Mouse (Mus musculus) hindbrain, postnatal 0 days (tissue): Measurements from ENCODE around the gene Pccb. TPM values are rescaled to one million over a fixed set of nuclear protein-coding genes. Genes with fewer than 3 reads are reported as not detected.

ENCODE experiments used
- ATAC-seq: fragments of 200-750 bp; cut with Nextera tagmentation; 2 replicates; pipeline ENCODE4 v1.8.0; 2017; ENCODE audit warnings: mild to moderate bottlenecking, moderate TSS enrichment, moderate library complexity
- DNase-seq: peaks from one replicate; pipeline ENCODE4 v3.0.0-alpha.2; 2015; ENCODE audit warnings: low spot score
- H3K27ac ChIP-seq: fragments of 300-500 bp; sonication (generic); 2 replicates; pipeline ENCODE4 v1.5.1; 2014; ENCODE audit warnings: mild to moderate bottlenecking
- H3K27me3 ChIP-seq: fragments of 300-500 bp; sonication (generic); 2 replicates; pipeline ENCODE4 v1.6.1; 2014; ENCODE audit warnings: low read length, mixed read lengths; ENCODE audit not compliant: insufficient read depth
- H3K36me3 ChIP-seq: fragments of 300-500 bp; sonication (generic); 2 replicates; pipeline ENCODE4 v1.6.1; 2014; ENCODE audit warnings: low read length, mixed read lengths; ENCODE audit not compliant: insufficient read depth
- H3K4me1 ChIP-seq: fragments of 300-500 bp; sonication (generic); 2 replicates; pipeline ENCODE4 v1.6.1; 2014; ENCODE audit warnings: antibody characterized with exemption, low read length, mixed read lengths; ENCODE audit not compliant: insufficient read depth
- H3K4me2 ChIP-seq: fragments of 300-500 bp; sonication (generic); 2 replicates; pipeline ENCODE4 v1.6.1; 2014; ENCODE audit warnings: low read depth, mild to moderate bottlenecking, low read length, moderate library complexity, mixed read lengths
- H3K4me3 ChIP-seq: fragments of 300-500 bp; sonication (generic); 2 replicates; pipeline ENCODE4 v1.5.1; 2014; ENCODE audit warnings: low read length
- H3K9ac ChIP-seq: fragments of 300-500 bp; sonication (generic); replicated peaks from 2 replicates; pipeline ENCODE4 v1.6.1; 2014; ENCODE audit warnings: mild to moderate bottlenecking, low read length, moderate library complexity, mixed read lengths
- H3K9me3 ChIP-seq: fragments of 300-500 bp; sonication (generic); 2 replicates; pipeline ENCODE4 v1.6.1; 2016; ENCODE audit warnings: low read length, mixed read lengths
- CTCF ChIP-seq: IDR thresholded peaks from 2 replicates; pipeline ENCODE4 v1.5.1; 2016; ENCODE audit warnings: antibody characterized with exemption, control low read depth, low read depth
- WGBS: fragments of 180-500 bp; shearing (Covaris S2); extraction: QIAGEN DNeasy Blood & Tissue Kit; methylation state at CpG from one replicate; pipeline ENCODE4 v1.1.7; 2014; 5-methylcytosine and 5-hydroxymethylcytosine counted together
- polyA plus RNA-seq: library from polyadenylated mRNA; unstranded; fragments of >200 nt; fragmentation: Nextera tagmentation; extraction: Ambion mirVana; gene quantifications from 2 replicates; pipeline ENCODE4 v1.2.1, GENCODE M21; 2015
- total RNA-seq: library from RNA; depleted of rRNA; stranded (reverse); fragments of >200 nt; gene quantifications from 2 replicates; pipeline ENCODE4 v1.2.3, GENCODE M21; 2014

The Pccb gene
- total and polyA plus RNA-seq, 2 experiments from 2014 or later: 33.1 to 56.9 TPM

GRCm38 (mm10) chr9:100991321-100991720, 43.4 kb downstream of the Pccb start:
- ATAC-seq: no peak
- no peak for DNase-seq
- H3K4me3 ChIP-seq: no peak overlapping the region
- 89% methylated on average over 2 of the region's 2 CpGs for WGBS
- H3K27me3 ChIP-seq: no peaks in the 10 kb centered on the region
- H3K27ac ChIP-seq: no peak overlapping the region
- H3K4me2 ChIP-seq: no peak overlapping the region
- TF ChIP-seq CTCF: no peak
- no peaks in the 10 kb centered on the region for H3K4me1 ChIP-seq
- peaks cover 8% of the 10 kb centered on the region; the same call in 1 of the 2 replicates for H3K36me3 ChIP-seq
- H3K9ac ChIP-seq: no peak overlapping the region
- no peaks in the 10 kb centered on the region for H3K9me3 ChIP-seq

- WGBS: 90% methylated on average over 5 of the region's 5 CpGs
- ATAC-seq (no peak), DNase-seq (no peak)
Measured at GRCm38 (mm10) chr9:100990609-100991008, 44.1 kb downstream of the Pccb start.

GRCm38 (mm10) chr9:100987850-100988249, 46.8 kb downstream of the Pccb start:
- TF ChIP-seq CTCF: no peak
- no peak overlapping the region for H3K9ac ChIP-seq
- H3K27me3 ChIP-seq: no peaks in the 10 kb centered on the region
- no peak overlapping the region for H3K4me3 ChIP-seq
- peaks cover 17% of the 10 kb centered on the region; the same call in 1 of the 2 replicates for H3K36me3 ChIP-seq
- no peaks in the 10 kb centered on the region for H3K4me1 ChIP-seq
- ATAC-seq (no peak), DNase-seq (no peak)
- H3K4me2 ChIP-seq: no peak overlapping the region
- no peak overlapping the region for H3K27ac ChIP-seq
- WGBS: 93% methylated on average over 3 of the region's 3 CpGs
- no peaks in the 10 kb centered on the region for H3K9me3 ChIP-seq

More at GRCm38 (mm10) chr9:100990609-100991008, 44.1 kb downstream of the Pccb start:
- Histone ChIP-seq H3K9ac (no peak overlapping the region), H3K36me3 (peaks cover 11% of the 10 kb centered on the region; the same call in 1 of the 2 replicates), H3K27me3 (no peaks in the 10 kb centered on the region), H3K27ac (no peak overlapping the region), H3K4me2 (no peak overlapping the region), H3K4me1 (no peaks in the 10 kb centered on the region), H3K9me3 (no peaks in the 10 kb centered on the region), H3K4me3 (no peak overlapping the region)
- TF ChIP-seq CTCF: no peak

- H3K36me3 ChIP-seq: peaks cover 17% of the 10 kb centered on the region; the same call in 1 of the 2 replicates
- no peaks in the 10 kb centered on the region for H3K9me3 ChIP-seq
- H3K27ac ChIP-seq: no peak overlapping the region
- H3K9ac ChIP-seq: no peak overlapping the region
- H3K27me3 ChIP-seq: no peaks in the 10 kb centered on the region
- ATAC-seq (no peak), DNase-seq (no peak)
- no peaks in the 10 kb centered on the region for H3K4me1 ChIP-seq
- 95% methylated on average over 5 of the region's 5 CpGs for WGBS
- no peak for TF ChIP-seq CTCF
- no peak overlapping the region for H3K4me2 ChIP-seq
- H3K4me3 ChIP-seq: no peak overlapping the region
Measured at GRCm38 (mm10) chr9:100987006-100987405, 47.7 kb downstream of the Pccb start.

DNA sequence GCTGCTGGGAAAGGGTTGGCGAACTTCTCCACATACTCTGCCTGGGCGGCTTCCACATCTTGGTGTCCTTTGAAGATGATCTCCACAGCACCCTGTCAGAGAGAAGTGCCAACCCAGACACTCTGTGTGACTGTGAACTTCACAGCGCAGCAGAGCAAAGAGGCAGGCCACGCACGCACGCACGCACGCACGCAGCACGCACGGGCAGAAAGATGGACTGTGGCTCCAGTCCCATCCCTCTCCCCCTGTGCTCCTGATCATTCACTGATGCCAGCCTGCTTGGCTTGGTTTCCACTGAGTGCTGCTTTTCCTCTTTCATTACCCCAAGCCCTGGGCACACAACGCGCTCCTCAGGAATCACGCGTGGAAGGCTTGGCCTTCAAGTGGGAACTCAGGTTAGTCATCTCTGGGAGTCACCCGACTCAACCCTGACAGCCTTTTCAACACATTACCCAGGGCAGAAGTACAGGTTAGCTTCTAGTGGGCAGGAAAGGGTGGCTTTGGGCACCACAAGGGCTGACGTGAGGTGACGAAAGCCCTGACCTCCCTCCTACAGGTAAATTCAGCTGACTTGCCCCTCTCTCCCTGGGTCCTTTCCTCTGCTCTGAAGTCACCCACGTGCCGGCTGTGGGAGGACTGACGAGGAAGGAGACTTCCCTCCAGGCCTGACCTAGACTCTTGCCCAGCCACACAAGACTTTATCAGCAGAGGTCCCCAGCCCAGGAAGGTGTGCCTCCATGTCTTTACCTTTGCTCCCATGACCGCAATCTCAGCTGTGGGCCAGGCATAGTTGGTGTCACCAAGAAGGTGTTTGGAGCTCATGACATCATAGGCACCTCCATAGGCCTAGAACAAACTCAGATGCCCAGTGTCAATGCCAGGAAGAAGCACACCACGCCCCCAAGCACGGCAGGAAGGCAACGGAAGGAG, 50.1 kb downstream of the Pccb start:
- H3K4me3 ChIP-seq: no peak overlapping the region
- ATAC-seq (no peak), DNase-seq (no peak)
- H3K36me3 ChIP-seq: peaks cover 17% of the 10 kb centered on the region; the same call in 1 of the 2 replicates
- H3K27me3 ChIP-seq: no peaks in the 10 kb centered on the region
- TF ChIP-seq CTCF: no peak
- 94% methylated on average over 25 of the region's 25 CpGs for WGBS
- no peaks in the 10 kb centered on the region for H3K4me1 ChIP-seq
- no peaks in the 10 kb centered on the region for H3K9me3 ChIP-seq
- H3K4me2 ChIP-seq: no peak overlapping the region
- no peak overlapping the region for H3K27ac ChIP-seq
- no peak overlapping the region for H3K9ac ChIP-seq

GRCm38 (mm10) chr9:100982786-100983185, 51.9 kb downstream of the Pccb start:
- no peak for TF ChIP-seq CTCF
- whole genome bisulfite sequencing: 86% methylated on average over 7 of the region's 7 CpGs
- no peak overlapping the region for H3K4me3 ChIP-seq

DNA sequence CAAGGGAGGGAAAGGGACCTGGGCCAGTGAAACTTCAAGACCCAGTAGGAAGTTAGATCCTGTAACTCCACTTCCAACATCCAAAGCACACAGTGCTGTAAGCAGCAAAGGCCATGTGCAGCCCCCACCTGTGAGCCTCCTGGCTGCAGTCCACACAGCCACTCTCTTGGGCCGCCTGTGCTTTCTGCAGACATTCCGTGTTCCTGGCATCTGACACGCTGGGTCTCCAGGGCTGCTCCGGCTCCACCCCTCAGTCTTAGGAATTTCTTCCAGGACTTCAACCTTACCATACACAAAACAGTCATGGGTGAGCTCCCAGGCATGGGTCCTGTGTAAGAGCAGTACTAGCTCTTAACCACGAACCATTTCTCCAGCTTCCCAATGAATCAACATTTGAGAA, 55.4 kb downstream of the Pccb start:
- no peak overlapping the region for H3K4me3 ChIP-seq
- no peaks in the 10 kb centered on the region for H3K27me3 ChIP-seq
- TF ChIP-seq CTCF: no peak
- 50% methylated on average over 5 of the region's 5 CpGs for WGBS
- H3K27ac ChIP-seq: no peak overlapping the region
- ATAC-seq: no peak
- no peak overlapping the region for H3K4me2 ChIP-seq
- no peaks in the 10 kb centered on the region for H3K9me3 ChIP-seq
- no peak for DNase-seq
- peaks cover 3% of the 10 kb centered on the region; the same call in 1 of the 2 replicates for H3K36me3 ChIP-seq
- H3K4me1 ChIP-seq: no peaks in the 10 kb centered on the region
- H3K9ac ChIP-seq: no peak overlapping the region

More at GRCm38 (mm10) chr9:100982786-100983185, 51.9 kb downstream of the Pccb start:
- Histone ChIP-seq H3K9ac (no peak overlapping the region), H3K36me3 (peaks cover 17% of the 10 kb centered on the region; the same call in 1 of the 2 replicates), H3K4me1 (no peaks in the 10 kb centered on the region), H3K4me2 (no peak overlapping the region), H3K27ac (no peak overlapping the region), H3K9me3 (no peaks in the 10 kb centered on the region), H3K27me3 (no peaks in the 10 kb centered on the region)
- ATAC-seq (no peak), DNase-seq (no peak)
